Mouse (Mus musculus): ENCODE results near the gene Zfp580. TPM values are rescaled to one million over a fixed set of nuclear protein-coding genes. Genes with fewer than 3 reads are reported as not detected.
"Not testable (repeated sequence)": the region's sequence is repeated elsewhere in the genome, so short reads cannot be mapped to it uniquely, and the experiment has no call there.

Gene Zfp580
- total RNA-seq (2014; fragmentation: Nextera tagmentation), result 1.1 and 1.8 TPM in 2 replicates
- total RNA-seq (2017), result 0.44 TPM in 1 of 2 replicates, not detected in the other
- polyA plus RNA-seq (2012), result 2.8 and 4.1 TPM in 2 replicates

GRCm38 (mm10) chr7:5051193-5052192 lies at the start of gene Zfp580:
Zfp580 (plus strand) TSS chr7:5051538.
- Histone ChIP-seq H3K36me3 (replicated peaks) (no peaks in the 10 kb centered on the region), H3K9me3 (replicated peaks) (peaks cover 4% of the 10 kb centered on the region; the same call in 1 of the 2 replicates), H3K4me1 (ENCODE audit: insufficient read depth, low read depth, low read length) (0 out of 2 replicates have a peak, but pooled peaks cover 2% of the 10 kb centered on the region), H3K27me3 (ENCODE audit: insufficient read depth, low read length) (peaks cover 63% of the 10 kb centered on the region), H3K4me3 (ENCODE audit: low read depth, low read length) (no peak within 1 kb of the TSS)
- DNase-seq (ENCODE audit: low spot score), result no peak
- TF ChIP-seq CTCF (IDR thresholded peaks at IDR 0.05; ENCODE audit: low read depth, low read length), result no peak
- TF ChIP-seq POLR2AphosphoS5 (IDR thresholded peaks at IDR 0.05; ENCODE audit: insufficient replicate concordance, low read depth, low read length), result no peak
- no peak for TF ChIP-seq GATA1 (IDR thresholded peaks at IDR 0.05; ENCODE audit: borderline replicate concordance, low read length)
- TF ChIP-seq GATA2 (IDR thresholded peaks at IDR 0.05; ENCODE audit: borderline replicate concordance, low read depth, low read length), result no peak
- TF ChIP-seq TAL1 (conservative IDR thresholded peaks at IDR 0.05; ENCODE audit: low read depth, low read length), result no peak
- no peak for ATAC-seq (ENCODE audit: extremely low read depth, insufficient number of reproducible peaks, low FRiP score, poor library complexity, severe bottlenecking)

GRCm38 (mm10) chr7:5002876-5003275 lies 48.5 kb upstream of the Zfp580 start:
- ATAC-seq (ENCODE audit: extremely low read depth, insufficient number of reproducible peaks, low FRiP score, poor library complexity, severe bottlenecking); H3K4me1 ChIP-seq (ENCODE audit: insufficient read depth, low read depth, low read length); DNase-seq (ENCODE audit: low spot score); H3K27me3 ChIP-seq (ENCODE audit: insufficient read depth, low read length); H3K4me3 ChIP-seq (ENCODE audit: low read depth, low read length); H3K9me3 ChIP-seq (replicated peaks): not testable (repeated sequence)
- peaks cover 20% of the 10 kb centered on the region for H3K36me3 ChIP-seq (replicated peaks)

- TF ChIP-seq GATA1 (IDR thresholded peaks at IDR 0.05; ENCODE audit: borderline replicate concordance, low read length) (no peak), GATA2 (IDR thresholded peaks at IDR 0.05; ENCODE audit: borderline replicate concordance, low read depth, low read length) (no peak), POLR2AphosphoS5 (IDR thresholded peaks at IDR 0.05; ENCODE audit: insufficient replicate concordance, low read depth, low read length) (no peak), CTCF (IDR thresholded peaks at IDR 0.05; ENCODE audit: low read depth, low read length) (no peak), TAL1 (conservative IDR thresholded peaks at IDR 0.05; ENCODE audit: low read depth, low read length) (no peak)
- H3K27me3 ChIP-seq (ENCODE audit: insufficient read depth, low read length), result no peaks in the 10 kb centered on the region; the same call in 1 of the 2 replicates
- peaks cover 27% of the 10 kb centered on the region for H3K4me1 ChIP-seq (ENCODE audit: insufficient read depth, low read depth, low read length)
- ATAC-seq (ENCODE audit: extremely low read depth, insufficient number of reproducible peaks, low FRiP score, poor library complexity, severe bottlenecking) (no peak), DNase-seq (ENCODE audit: low spot score) (no peak)
- H3K36me3 ChIP-seq (replicated peaks), result peaks cover 73% of the 10 kb centered on the region
- H3K9me3 ChIP-seq (replicated peaks), result 0 out of 2 replicates have a peak, but pooled peaks cover 8% of the 10 kb centered on the region
- peak overlapping the region; percentile 1; the same call in 1 of the 2 replicates for H3K4me3 ChIP-seq (ENCODE audit: low read depth, low read length)
Measured at GRCm38 (mm10) chr7:5008229-5008628, 43.1 kb upstream of the Zfp580 start.

GRCm38 (mm10) chr7:5012681-5013513 lies 38.4 kb upstream of the Zfp580 start:
- H3K27me3 ChIP-seq (ENCODE audit: insufficient read depth, low read length), result no peaks in the 10 kb centered on the region; the same call in 1 of the 2 replicates
- H3K4me3 ChIP-seq (ENCODE audit: low read depth, low read length), result peak overlapping the region; percentile 78; the same call in 1 of the 2 replicates
- H3K36me3 ChIP-seq (replicated peaks), result peaks cover 64% of the 10 kb centered on the region
- peaks cover 44% of the 10 kb centered on the region for H3K4me1 ChIP-seq (ENCODE audit: insufficient read depth, low read depth, low read length)
- ATAC-seq (ENCODE audit: extremely low read depth, insufficient number of reproducible peaks, low FRiP score, poor library complexity, severe bottlenecking), result peak; percentile 22; the same call in 1 of the 2 replicates
- peak; percentile 67 for DNase-seq (ENCODE audit: low spot score)
- no peak for TF ChIP-seq GATA1 (IDR thresholded peaks at IDR 0.05; ENCODE audit: borderline replicate concordance, low read length)
- no peak for TF ChIP-seq GATA2 (IDR thresholded peaks at IDR 0.05; ENCODE audit: borderline replicate concordance, low read depth, low read length)
- no peak for TF ChIP-seq TAL1 (conservative IDR thresholded peaks at IDR 0.05; ENCODE audit: low read depth, low read length)
- H3K9me3 ChIP-seq (replicated peaks), result peaks cover 19% of the 10 kb centered on the region

DNA sequence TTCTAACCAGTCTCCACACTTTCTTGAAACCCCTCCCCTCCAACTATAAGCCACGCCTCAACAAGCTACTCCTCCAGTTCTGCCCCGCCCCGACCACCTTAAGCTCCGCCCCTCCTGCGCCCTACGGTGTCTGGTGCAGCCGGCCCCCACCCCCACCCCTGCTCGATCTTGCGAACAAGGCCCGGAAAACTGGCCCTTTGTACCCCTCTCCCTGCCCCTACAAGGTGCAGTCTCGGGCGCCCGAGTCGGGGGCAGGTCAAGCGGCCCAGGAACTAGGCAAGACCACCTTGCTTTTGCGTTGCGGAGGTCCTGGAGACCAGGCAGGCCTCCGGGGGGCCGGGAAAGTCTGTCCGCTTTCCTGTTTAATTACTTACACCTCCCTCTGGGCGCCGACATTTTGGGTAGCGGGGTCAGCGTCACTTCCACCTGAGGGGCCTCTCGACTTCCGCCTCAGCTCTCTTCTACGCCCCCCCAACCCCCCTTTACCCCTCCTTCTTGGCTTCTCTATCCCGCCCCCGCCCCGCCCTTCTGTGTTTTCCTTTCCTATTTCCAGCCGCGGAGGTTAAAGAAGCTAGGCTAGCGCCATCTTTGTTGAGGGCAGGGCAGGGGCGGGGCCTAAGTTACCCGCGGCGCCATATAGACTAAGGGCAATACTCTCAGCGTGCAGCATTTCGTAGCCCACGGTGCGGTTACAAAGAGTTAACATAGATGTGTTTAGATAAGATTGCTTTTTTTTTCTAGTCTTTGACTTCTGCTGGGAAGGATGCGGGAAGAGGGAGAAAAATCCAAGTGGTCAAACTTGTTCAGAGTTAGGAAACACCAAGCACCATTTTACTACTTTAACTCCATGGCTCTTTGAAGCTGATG lies 36.9 kb upstream of the Zfp580 start, which contains the start of the genes Zfp524 and Fiz1:
Gene Zfp524, plus strand, starts transcription at position 165 of the 867 bp plus-strand sequence.
Gene Fiz1, minus strand, starts transcription at position 447 of the 867 bp plus-strand sequence.
- ATAC-seq (ENCODE audit: extremely low read depth, insufficient number of reproducible peaks, low FRiP score, poor library complexity, severe bottlenecking), result peak; percentile 61
- TF ChIP-seq POLR2AphosphoS5 (IDR thresholded peaks at IDR 0.05; ENCODE audit: insufficient replicate concordance, low read depth, low read length), result no peak
- TF ChIP-seq GATA1 (IDR thresholded peaks at IDR 0.05; ENCODE audit: borderline replicate concordance, low read length), result no peak
- no peak for TF ChIP-seq GATA2 (IDR thresholded peaks at IDR 0.05; ENCODE audit: borderline replicate concordance, low read depth, low read length)
- no peak for TF ChIP-seq TAL1 (conservative IDR thresholded peaks at IDR 0.05; ENCODE audit: low read depth, low read length)
- Histone ChIP-seq H3K36me3 (replicated peaks) (peaks cover 58% of the 10 kb centered on the region), H3K27me3 (ENCODE audit: insufficient read depth, low read length) (no peaks in the 10 kb centered on the region), H3K4me3 (ENCODE audit: low read depth, low read length) (peak within 1 kb of the TSS; percentile 78), H3K9me3 (replicated peaks) (peaks cover 13% of the 10 kb centered on the region), H3K4me1 (ENCODE audit: insufficient read depth, low read depth, low read length) (peaks cover 57% of the 10 kb centered on the region)
- peak; percentile 77 for DNase-seq (ENCODE audit: low spot score)
